Mouse (Mus musculus) ES-E14 (cell line): ENCODE measurements around the gene Lpin2. TPM values are rescaled to one million over a fixed set of nuclear protein-coding genes. Genes with fewer than 3 reads are reported as not detected.

Experiments used
- DNase-seq: peaks from one replicate; pipeline ENCODE4 v3.0.0-alpha.2; 2013; ENCODE audit warnings: low read depth, low spot score
- H3K27ac ChIP-seq: 2 replicates; pipeline ENCODE4 v1.5.1; 2012; ENCODE audit warnings: low read depth, mild to moderate bottlenecking, low read length, moderate library complexity, mixed read lengths; ENCODE audit not compliant: poor library complexity, insufficient read depth, severe bottlenecking
- H3K36me3 ChIP-seq: 2 replicates; pipeline ENCODE4 v1.6.1; 2012; ENCODE audit warnings: mild to moderate bottlenecking, low read length, moderate library complexity, mixed read lengths; ENCODE audit not compliant: control insufficient read depth, poor library complexity, insufficient read depth, severe bottlenecking
- H3K4me1 ChIP-seq, 2 experiments: fragments of 150-350 bp in 1 of 2; sonication (generic) in 1 of 2; 2 replicates each; pipeline ENCODE4 v1.6.1; 2012; ENCODE audit warnings: low read length in 2 of 2, mild to moderate bottlenecking in 1 of 2, mixed read lengths in 1 of 2; ENCODE audit not compliant: control insufficient read depth in 2 of 2, insufficient read depth in 2 of 2, poor library complexity in 1 of 2
- H3K4me3 ChIP-seq, 2 experiments: fragments of 150-350 bp in 1 of 2; sonication (generic) in 1 of 2; 2 replicates each; pipeline ENCODE4 v1.5.1; 2012; ENCODE audit warnings: low read length in 2 of 2, low read depth in 1 of 2, mild to moderate bottlenecking in 1 of 2, mixed read lengths in 1 of 2; ENCODE audit not compliant: insufficient read depth in 1 of 2, poor library complexity in 1 of 2, severe bottlenecking in 1 of 2
- H3K9ac ChIP-seq: 2 replicates; pipeline ENCODE4 v1.6.1; 2012; ENCODE audit warnings: low read depth, mild to moderate bottlenecking, low read length, mixed read lengths; ENCODE audit not compliant: poor library complexity, insufficient read depth, severe bottlenecking
- H3K9me3 ChIP-seq: fragments of 150-350 bp; sonication (generic); 2 replicates; pipeline ENCODE4 v1.6.1; 2012; ENCODE audit warnings: low read depth, mild to moderate bottlenecking, low read length; ENCODE audit not compliant: control insufficient read depth, insufficient read depth
- CHD2 ChIP-seq: IDR thresholded peaks from 2 replicates; pipeline ENCODE4 v1.6.1; 2014; ENCODE audit warnings: mild to moderate bottlenecking, low read depth, low read length, inconsistent platforms
- HCFC1 ChIP-seq: IDR thresholded peaks from 2 replicates; pipeline ENCODE4 v1.6.1; 2012; ENCODE audit warnings: low read length, inconsistent platforms, borderline replicate concordance; ENCODE audit not compliant: insufficient read depth
- MAFK ChIP-seq: IDR thresholded peaks from 2 replicates; pipeline ENCODE4 v1.6.1; 2014; ENCODE audit warnings: mild to moderate bottlenecking, low read depth, low read length, inconsistent platforms; ENCODE audit not compliant: insufficient read depth
- ZC3H11A ChIP-seq: IDR thresholded peaks from 2 replicates; pipeline ENCODE4 v1.6.1; 2012; ENCODE audit warnings: low read depth, mild to moderate bottlenecking, inconsistent platforms, low read length, borderline replicate concordance
- ZNF384 ChIP-seq: IDR thresholded peaks from 2 replicates; pipeline ENCODE4 v1.6.1; 2012; ENCODE audit warnings: low read depth, low read length, inconsistent platforms
- in situ Hi-C, 2 experiments: fragments of 600-800 bp; cut with MboI; formaldehyde crosslinking; loops; one replicate each; pipeline ENCODE4 v1.15.1; 2025; ENCODE audit warnings: low sequenced_read_pairs in 2 of 2, inconsistent platforms in 1 of 2; ENCODE audit not compliant: unreplicated experiment in 2 of 2
- total RNA-seq: library from RNA; depleted of rRNA; stranded (reverse); fragments of 300-350 nt; gene quantifications from 2 replicates; pipeline ENCODE4 v1.2.3, GENCODE M21; 2012

The Lpin2 gene
- total RNA-seq, 1 experiment = 12.6 TPM

DNA sequence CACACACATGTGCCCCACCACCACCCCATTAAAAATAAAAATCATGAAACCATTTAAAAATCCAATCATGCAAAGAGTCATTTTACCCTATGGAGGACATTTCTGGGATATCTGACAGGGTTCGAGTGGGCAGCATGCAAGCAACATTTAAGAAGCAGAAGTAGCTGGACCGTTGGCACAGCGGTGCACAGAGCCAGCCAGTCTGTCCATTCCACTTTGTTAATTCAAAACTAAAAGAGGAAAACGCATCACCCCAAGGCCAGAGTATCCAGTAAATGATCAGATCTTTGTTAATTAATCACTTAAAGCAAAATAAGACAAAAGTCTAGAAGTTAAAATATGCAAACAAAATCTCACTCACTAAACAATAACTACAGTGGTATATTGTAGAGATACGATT lies 46.5 kb upstream of the Lpin2 start:
- DNase-seq = no peak
- Histone ChIP-seq H3K27ac (no peak overlapping the region), H3K36me3 (no peaks in the 10 kb centered on the region), H3K9me3 (no peaks in the 10 kb centered on the region), H3K9ac (no peak overlapping the region), H3K4me3 (no peak overlapping the region), H3K4me1 (no peaks in the 10 kb centered on the region)
- TF ChIP-seq HCFC1 (no peak), MAFK (no peak), CHD2 (no peak), ZNF384 (no peak)
- in situ Hi-C loops = no loop called here

GRCm38 (mm10) chr17:71136384-71137333 lies 45.7 kb upstream of the Lpin2 start:
- H3K4me1 ChIP-seq = no peaks in the 10 kb centered on the region
- H3K27ac ChIP-seq = no peak overlapping the region
- no peak overlapping the region for H3K9ac ChIP-seq
- no peak overlapping the region for H3K4me3 ChIP-seq
- no peaks in the 10 kb centered on the region for H3K36me3 ChIP-seq
- H3K9me3 ChIP-seq = no peaks in the 10 kb centered on the region
- no peak for DNase-seq
- no peak for TF ChIP-seq HCFC1
- TF ChIP-seq CHD2 = no peak
- no peak for TF ChIP-seq ZNF384
- TF ChIP-seq ZC3H11A = no peak
- no peak for TF ChIP-seq MAFK
- in situ Hi-C loops = no loop called here

GRCm38 (mm10) chr17:71137334-71137721 lies 45.0 kb upstream of the Lpin2 start:
- no peak for TF ChIP-seq ZNF384
- TF ChIP-seq MAFK = no peak
- no peaks in the 10 kb centered on the region for H3K9me3 ChIP-seq
- H3K4me1 ChIP-seq = no peaks in the 10 kb centered on the region
- DNase-seq = no peak
- no peaks in the 10 kb centered on the region for H3K36me3 ChIP-seq
- no peak overlapping the region for H3K4me3 ChIP-seq
- H3K9ac ChIP-seq = no peak overlapping the region
- in situ Hi-C loops = no loop called here
- H3K27ac ChIP-seq = no peak overlapping the region

GRCm38 (mm10) chr17:71142068-71142467 lies 40.3 kb upstream of the Lpin2 start:
- Histone ChIP-seq H3K9ac (no peak overlapping the region), H3K27ac (no peak overlapping the region), H3K36me3 (no peaks in the 10 kb centered on the region), H3K9me3 (no peaks in the 10 kb centered on the region), H3K4me3 (no peak overlapping the region), H3K4me1 (no peaks in the 10 kb centered on the region)
- no peak for DNase-seq
- in situ Hi-C loops = no loop called here
- TF ChIP-seq ZNF384 = no peak
- no peak for TF ChIP-seq ZC3H11A
- no peak for TF ChIP-seq CHD2
- no peak for TF ChIP-seq MAFK
- no peak for TF ChIP-seq HCFC1

- Histone ChIP-seq H3K9me3 (no peaks in the 10 kb centered on the region), H3K9ac (no peak overlapping the region), H3K27ac (no peak overlapping the region), H3K4me1 (no peaks in the 10 kb centered on the region), H3K4me3 (no peak overlapping the region), H3K36me3 (no peaks in the 10 kb centered on the region)
- in situ Hi-C loops = no loop called here
- TF ChIP-seq ZNF384 (no peak), MAFK (no peak), CHD2 (no peak), HCFC1 (no peak), ZC3H11A (no peak)
- DNase-seq = no peak
These were observed 39.2 kb upstream of the Lpin2 start for GRCm38 (mm10) chr17:71143155-71143554.
